ENCODE assay signal across 7 mouse cellular contexts in genomic region chr6:84587471-84588101, GRCm38 (mm10). TPM values are rescaled to one million over a fixed set of nuclear protein-coding genes. Genes with fewer than 3 reads are reported as not detected.
DNase-seq lines count a peak whose midpoint lies in the region; ATAC-seq and TF ChIP-seq lines count a peak whose summit lies in the region.

No protein-coding gene starts in this region.

- H3K27me3 ChIP-seq in Patski = no peaks in the 10 kb centered on the region
- peaks cover 74% of the 10 kb centered on the region for H3K27me3 ChIP-seq in heart, embryonic 11.5 days (ENCODE audit: control insufficient read depth, insufficient read depth, low read length)
- peaks cover 85% of the 10 kb centered on the region for H3K27me3 ChIP-seq in kidney, embryonic 14.5 days (ENCODE audit: control insufficient read depth, insufficient read depth, low read length)
- peaks cover 60% of the 10 kb centered on the region for H3K27me3 ChIP-seq in stomach, embryonic 15.5 days (replicated peaks)

- H3K4me1 ChIP-seq in heart, embryonic 11.5 days (ENCODE audit: control insufficient read depth, insufficient read depth, low read length) = peaks cover 36% of the 10 kb centered on the region
- peaks cover 39% of the 10 kb centered on the region for H3K4me1 ChIP-seq in kidney, embryonic 14.5 days (ENCODE audit: control insufficient read depth, insufficient read depth, low read length)
- peaks cover 66% of the 10 kb centered on the region for H3K4me1 ChIP-seq in stomach, embryonic 15.5 days

- under 1% methylated on average over 51 of the region's 51 CpGs for WGBS in heart, embryonic 11.5 days (ENCODE audit: insufficient replicate concordance)
- WGBS in kidney, embryonic 14.5 days = under 1% methylated on average over 51 of the region's 51 CpGs
- under 1% methylated on average over 51 of the region's 51 CpGs for WGBS in stomach, embryonic 15.5 days

- ATAC-seq in Patski = peak; percentile 38
- ATAC-seq in heart, embryonic 11.5 days (replicated peaks; ENCODE audit: insufficient number of reproducible peaks, low FRiP score, low TSS enrichment) = no peak
- ATAC-seq in kidney, embryonic 14.5 days (ENCODE audit: low FRiP score, low TSS enrichment) = no peak
- no peak for ATAC-seq in stomach, embryonic 15.5 days (ENCODE audit: insufficient read depth, low FRiP score, low read depth)

- peak overlapping the region; percentile 47 for H3K4me3 ChIP-seq in heart, embryonic 11.5 days (ENCODE audit: low read depth, low read length)
- peak overlapping the region; percentile 48 for H3K4me3 ChIP-seq in kidney, embryonic 14.5 days (ENCODE audit: low read length)
- H3K4me3 ChIP-seq in stomach, embryonic 15.5 days (replicated peaks) = peak overlapping the region; percentile 49

- in situ Hi-C loops in Patski (cut with MboI; ENCODE audit: low pct_unique_long_range_greater_than_20kb) = loop anchor here (5.0 kb wide), 1 partner anchor 430 kb away; no protein-coding TSS in a partner anchor

- peak overlapping the region; percentile 52 for H3K9ac ChIP-seq in heart, embryonic 11.5 days (ENCODE audit: low read depth, low read length)
- H3K9ac ChIP-seq in kidney, embryonic 14.5 days (ENCODE audit: low read depth, low read length) = peak overlapping the region; percentile 47; the same call in 1 of the 2 replicates
- peak overlapping the region; percentile 14; the same call in 1 of the 2 replicates for H3K9ac ChIP-seq in stomach, embryonic 15.5 days

- DNase-seq in Patski (ENCODE audit: low read depth, low spot score) = no peak
- DNase-seq in embryo, embryonic 10 days (ENCODE audit: low spot score) = peak; percentile 74
- peak; percentile 75 for DNase-seq in lung, postnatal 10 days
- no peak for DNase-seq in ovary, postnatal 14 days (ENCODE audit: low spot score)

- H3K36me3 ChIP-seq in heart, embryonic 11.5 days (ENCODE audit: control insufficient read depth, insufficient read depth, low read length) = no peaks in the 10 kb centered on the region
- H3K36me3 ChIP-seq in kidney, embryonic 14.5 days (ENCODE audit: control insufficient read depth, insufficient read depth, low read length) = no peaks in the 10 kb centered on the region
- H3K36me3 ChIP-seq in stomach, embryonic 15.5 days = no peaks in the 10 kb centered on the region

- POLR2A ChIA-PET in Patski (lab: Charles Lee) = no interaction called here

- no peak for TF ChIP-seq CTCF in Patski (IDR thresholded peaks at IDR 0.05)

- no peaks in the 10 kb centered on the region for H3K9me3 ChIP-seq in heart, embryonic 11.5 days (replicated peaks; ENCODE audit: control insufficient read depth, low read length)
- no peaks in the 10 kb centered on the region for H3K9me3 ChIP-seq in kidney, embryonic 14.5 days (ENCODE audit: control insufficient read depth, low read length)
- no peaks in the 10 kb centered on the region for H3K9me3 ChIP-seq in stomach, embryonic 15.5 days

- CTCF ChIA-PET in Patski (lab: Charles Lee) = interaction anchor here (0.7 kb wide), 1 partner anchor 8 kb away, joined by 3 read pairs; no protein-coding TSS in a partner anchor

- H3K4me2 ChIP-seq in heart, embryonic 11.5 days = peak overlapping the region; percentile 94
- H3K4me2 ChIP-seq in kidney, embryonic 14.5 days (replicated peaks; ENCODE audit: low read depth, low read length) = peak overlapping the region; percentile 57
- peak overlapping the region; percentile 94 for H3K4me2 ChIP-seq in stomach, embryonic 15.5 days

- no peak overlapping the region for H3K27ac ChIP-seq in heart, embryonic 11.5 days (ENCODE audit: low read depth, low read length)
- H3K27ac ChIP-seq in kidney, embryonic 14.5 days (ENCODE audit: low read depth, low read length) = no peak overlapping the region
- no peak overlapping the region for H3K27ac ChIP-seq in stomach, embryonic 15.5 days

RNA-seq across cellular contexts. Expression of gene Cyp26b1, which starts 6.1 kb away (rescaled TPM):
- polyA plus RNA-seq in Patski (2021) = 2.5 TPM
- polyA plus RNA-seq in heart, embryonic 11.5 days (2014; fragmentation: Nextera tagmentation; extraction: Ambion mirVana) = 1.3 and 1.7 TPM in 2 replicates
- 4.4 and 6.7 TPM in 2 replicates for polyA plus RNA-seq in kidney, embryonic 14.5 days (2014; fragmentation: Nextera tagmentation; extraction: Ambion mirVana)
- polyA plus RNA-seq in stomach, embryonic 15.5 days (2015; fragmentation: Nextera tagmentation; extraction: Ambion mirVana) = 2.3 and 2.4 TPM in 2 replicates

Comparison
In these comparisons a context has a peak if more than half of its experiments do, and no peak if none do; other contexts are left out.
1. DNase-seq: peak in embryo, embryonic 10 days (single experiment) and lung, postnatal 10 days (single experiment); none in Patski (single experiment) and ovary, postnatal 14 days (single experiment).
2. Peak in every context shown above with its lines, with median percentiles within 50 percentile points of each other: H3K4me2 ChIP-seq, H3K4me3 ChIP-seq and H3K9ac ChIP-seq.